Mouse (Mus musculus) liver, embryonic 12.5 days (tissue): ENCODE results near the gene F8a. TPM values are rescaled to one million over a fixed set of nuclear protein-coding genes. Genes with fewer than 3 reads are reported as not detected.
A peak's percentile ranks its signal among the peaks of the same experiment; 100 is the strongest.
"Not testable (repeated sequence)": the region's sequence is repeated elsewhere in the genome, so short reads cannot be mapped to it uniquely, and the experiment has no call there.

Experiments
- ATAC-seq: fragments of 200-750 bp; cut with Nextera tagmentation; 2 replicates; pipeline ENCODE4 v1.8.0; 2017; ENCODE audit warnings: moderate number of reproducible peaks, mild to moderate bottlenecking, moderate library complexity
- H3K27ac ChIP-seq: fragments of 300-500 bp; sonication (generic); 2 replicates; pipeline ENCODE4 v1.5.1; 2016; ENCODE audit warnings: mild to moderate bottlenecking
- H3K27me3 ChIP-seq: fragments of 300-500 bp; sonication (generic); replicated peaks from 2 replicates; pipeline ENCODE4 v1.6.1; 2016; ENCODE audit warnings: mild to moderate bottlenecking, moderate library complexity
- H3K36me3 ChIP-seq: fragments of 300-500 bp; sonication (generic); 2 replicates; pipeline ENCODE4 v1.6.1; 2016; ENCODE audit warnings: mild to moderate bottlenecking, moderate library complexity
- H3K4me1 ChIP-seq: fragments of 300-500 bp; sonication (generic); 2 replicates; pipeline ENCODE4 v1.6.1; 2016
- H3K4me2 ChIP-seq: fragments of 300-500 bp; sonication (generic); 2 replicates; pipeline ENCODE4 v1.6.1; 2016; ENCODE audit warnings: mild to moderate bottlenecking, moderate library complexity
- H3K4me3 ChIP-seq: fragments of 300-500 bp; sonication (generic); 2 replicates; pipeline ENCODE4 v1.5.1; 2016; ENCODE audit warnings: mild to moderate bottlenecking, moderate library complexity
- H3K9ac ChIP-seq: fragments of 300-500 bp; sonication (generic); 2 replicates; pipeline ENCODE4 v1.6.1; 2016; ENCODE audit warnings: mild to moderate bottlenecking, moderate library complexity
- H3K9me3 ChIP-seq: fragments of 300-500 bp; sonication (generic); replicated peaks from 2 replicates; pipeline ENCODE4 v1.6.1; 2016; ENCODE audit warnings: mild to moderate bottlenecking, moderate library complexity
- WGBS: fragments of 180-500 bp; shearing (Covaris S2); methylation state at CpG from one replicate; pipeline ENCODE4 v1.1.7; 2016; ENCODE audit not compliant: insufficient replicate concordance; 5-methylcytosine and 5-hydroxymethylcytosine counted together
- polyA plus RNA-seq: library from polyadenylated mRNA; unstranded; fragments of >200 nt; fragmentation: Nextera tagmentation; extraction: Ambion mirVana; gene quantifications from 2 replicates; pipeline ENCODE4 v1.2.1, GENCODE M21; 2016

F8a gene
- 4.4 and 4.7 TPM in 2 replicates for polyA plus RNA-seq

- peaks cover 6% of the 10 kb centered on the region; the same call in 1 of the 2 replicates for H3K4me1 ChIP-seq
- ATAC-seq, result peak; percentile 94
- H3K27ac ChIP-seq, result peak within 1 kb of the TSS; percentile 80
- peak within 1 kb of the TSS; percentile 69 for H3K4me3 ChIP-seq
- peak within 1 kb of the TSS; percentile 71 for H3K9ac ChIP-seq
- peaks cover 14% of the 10 kb centered on the region for H3K27me3 ChIP-seq
- peak within 1 kb of the TSS; percentile 88 for H3K4me2 ChIP-seq
- 11% methylated on average over 37 of the region's 39 CpGs for WGBS
- H3K9me3 ChIP-seq, result no peaks in the 10 kb centered on the region
- H3K36me3 ChIP-seq, result no peaks in the 10 kb centered on the region
These were observed at the start of gene F8a for GRCm38 (mm10) chrX:73227914-73228605. Gene F8a (plus strand): TSS chrX:73228291.

GRCm38 (mm10) chrX:73191934-73192333 lies 36.2 kb upstream of the F8a start, which contains the start of gene Xlr3b:
Gene Xlr3b (plus strand): TSS chrX:73192207.
- not testable (repeated sequence) for ATAC-seq

GRCm38 (mm10) chrX:73213819-73214564 lies 14.1 kb upstream of the F8a start, which contains the start of gene Xlr4b:
Gene Xlr4b (plus strand): TSS chrX:73214333.
- not testable (repeated sequence) for H3K4me2 ChIP-seq, ATAC-seq, H3K4me3 ChIP-seq, H3K9ac ChIP-seq, H3K9me3 ChIP-seq, H3K4me1 ChIP-seq, H3K36me3 ChIP-seq, H3K27ac ChIP-seq, H3K27me3 ChIP-seq
- 44% methylated on average over 19 of the region's 19 CpGs for WGBS

More at GRCm38 (mm10) chrX:73191934-73192333, 36.2 kb upstream of the F8a start, which contains the start of gene Xlr3b:
- not testable (repeated sequence) for H3K36me3 ChIP-seq, H3K27ac ChIP-seq, H3K4me3 ChIP-seq, H3K9me3 ChIP-seq, H3K27me3 ChIP-seq, H3K4me1 ChIP-seq, H3K4me2 ChIP-seq, H3K9ac ChIP-seq
- WGBS, result 60% methylated on average over 12 of the region's 12 CpGs

- Histone ChIP-seq H3K27me3 (peaks cover 14% of the 10 kb centered on the region), H3K4me3 (no peak overlapping the region), H3K9me3 (no peaks in the 10 kb centered on the region), H3K4me1 (peaks cover 6% of the 10 kb centered on the region; the same call in 1 of the 2 replicates), H3K4me2 (no peak overlapping the region), H3K9ac (no peak overlapping the region), H3K36me3 (no peaks in the 10 kb centered on the region), H3K27ac (no peak overlapping the region)
- ATAC-seq, result no peak
- WGBS, result 48% methylated on average over 1 of the region's 1 CpGs
These were observed 2.7 kb upstream of the F8a start for GRCm38 (mm10) chrX:73225365-73225764.

GRCm38 (mm10) chrX:73228606-73229214 lies 619 bp downstream of the F8a start:
- Histone ChIP-seq H3K36me3 (no peaks in the 10 kb centered on the region), H3K9ac (peak overlapping the region; percentile 71), H3K4me3 (peak overlapping the region; percentile 69), H3K4me1 (peaks cover 6% of the 10 kb centered on the region; the same call in 1 of the 2 replicates), H3K9me3 (no peaks in the 10 kb centered on the region), H3K4me2 (peak overlapping the region; percentile 88), H3K27me3 (peaks cover 14% of the 10 kb centered on the region), H3K27ac (peak overlapping the region; percentile 80; the same call in 1 of the 2 replicates)
- peak; percentile 62 for ATAC-seq
- WGBS, result 6% methylated on average over 45 of the region's 51 CpGs

- H3K4me1 ChIP-seq, result peaks cover 6% of the 10 kb centered on the region; the same call in 1 of the 2 replicates
- WGBS, result 27% methylated on average over 3 of the region's 3 CpGs
- H3K9me3 ChIP-seq, result no peaks in the 10 kb centered on the region
- H3K4me3 ChIP-seq, result peak overlapping the region; percentile 69
- H3K9ac ChIP-seq, result peak overlapping the region; percentile 71; the same call in 1 of the 2 replicates
- no peaks in the 10 kb centered on the region for H3K36me3 ChIP-seq
- H3K27ac ChIP-seq, result no peak overlapping the region
- no peak for ATAC-seq
- peak overlapping the region; percentile 88 for H3K4me2 ChIP-seq
- H3K27me3 ChIP-seq, result peaks cover 14% of the 10 kb centered on the region
These were observed 1.2 kb downstream of the F8a start for GRCm38 (mm10) chrX:73229288-73229687.

GRCm38 (mm10) chrX:73242821-73243325 lies 14.8 kb downstream of the F8a start, which contains the start of gene Xlr4c:
Gene Xlr4c (minus strand): TSS chrX:73243130.
- H3K27ac ChIP-seq, H3K27me3 ChIP-seq, H3K4me3 ChIP-seq, H3K4me2 ChIP-seq, ATAC-seq, H3K9me3 ChIP-seq, H3K36me3 ChIP-seq, H3K4me1 ChIP-seq, H3K9ac ChIP-seq: not testable (repeated sequence)
- WGBS, result 60% methylated on average over 14 of the region's 14 CpGs

- not testable (repeated sequence) for H3K9ac ChIP-seq, H3K27ac ChIP-seq, ATAC-seq, H3K4me3 ChIP-seq, H3K27me3 ChIP-seq, H3K4me2 ChIP-seq, H3K9me3 ChIP-seq, H3K36me3 ChIP-seq, H3K4me1 ChIP-seq
- 43% methylated on average over 1 of the region's 2 CpGs for WGBS
These were observed 34.3 kb downstream of the F8a start for GRCm38 (mm10) chrX:73262428-73262827.

GRCm38 (mm10) chrX:73265270-73265669 lies 37.2 kb downstream of the F8a start, which contains the start of gene Xlr3c:
Gene Xlr3c (minus strand): TSS chrX:73265390.
- H3K4me3 ChIP-seq, H3K9me3 ChIP-seq, H3K36me3 ChIP-seq, H3K27ac ChIP-seq, ATAC-seq, H3K4me2 ChIP-seq, H3K4me1 ChIP-seq, H3K27me3 ChIP-seq, H3K9ac ChIP-seq: not testable (repeated sequence)
- 76% methylated on average over 14 of the region's 14 CpGs for WGBS
